Mouse (Mus musculus) embryo, embryonic 9.5 days (tissue): ENCODE measurements around the gene Klhl8.

Experiments used
- DNase-seq: peaks from one replicate; pipeline ENCODE4 v3.0.0-alpha.2; 2017; ENCODE audit errors: extremely low spot score

The Klhl8 gene

GRCm38 (mm10) chr5:103813997-103814542, 97.0 kb downstream of the Klhl8 start:
- DNase-seq = no peak

DNA sequence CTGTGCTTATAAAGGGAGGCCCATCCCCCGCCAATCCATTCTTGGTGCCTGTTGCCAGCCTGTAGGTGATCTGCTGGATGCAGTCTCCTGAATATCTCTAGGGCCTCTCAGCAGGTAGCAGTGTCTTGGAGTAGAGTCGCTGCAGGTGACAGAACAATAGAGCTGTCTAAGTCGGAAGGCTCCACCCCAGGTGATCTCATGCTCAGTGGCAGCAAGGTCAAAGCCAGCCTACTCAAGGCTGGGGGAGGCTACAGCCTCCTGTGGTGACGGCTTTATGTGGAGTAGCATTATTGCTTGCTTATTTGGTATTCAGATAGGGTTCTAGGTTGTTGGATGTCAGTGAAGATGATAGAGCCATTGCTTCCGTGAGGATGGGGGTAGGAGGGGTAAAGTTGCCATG, 97.8 kb downstream of the Klhl8 start:
- no peak for DNase-seq
